Mouse (Mus musculus) cerebellum, postnatal 25 days (tissue): ENCODE measurements at regions not wholly inside any gene's neighbourhood (a gene's known extent, or its start where the extent isn't known, plus 50 kb on each side); places are given as distances from the start of the nearest gene placed in this dataset.

Experiments
- DNase-seq, 2 experiments: peaks; one replicate each; pipeline ENCODE4 v3.0.0; 2021; ENCODE audit warnings: mixed read lengths in 2 of 2

DNA sequence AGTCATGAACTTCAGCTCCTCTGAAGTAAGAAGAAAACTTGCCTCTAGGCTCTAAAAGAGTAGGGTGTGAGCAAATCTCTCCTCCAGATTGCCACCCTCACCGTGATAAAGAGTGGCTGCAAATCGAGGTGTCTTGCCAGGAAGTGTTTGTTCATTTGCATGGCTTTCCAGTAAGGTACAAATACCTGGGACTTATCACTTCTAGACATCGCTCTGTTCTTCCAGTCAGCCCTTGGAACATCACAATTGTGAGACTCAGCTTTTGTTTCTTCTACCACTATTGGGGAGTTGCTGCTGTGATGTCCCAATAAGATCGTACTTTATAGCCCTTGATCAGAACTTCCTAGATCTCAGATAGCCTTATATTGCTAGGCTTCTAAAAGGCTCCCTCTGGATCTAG, 566.9 kb upstream of the A1bg start:
- no peak for DNase-seq

DNA sequence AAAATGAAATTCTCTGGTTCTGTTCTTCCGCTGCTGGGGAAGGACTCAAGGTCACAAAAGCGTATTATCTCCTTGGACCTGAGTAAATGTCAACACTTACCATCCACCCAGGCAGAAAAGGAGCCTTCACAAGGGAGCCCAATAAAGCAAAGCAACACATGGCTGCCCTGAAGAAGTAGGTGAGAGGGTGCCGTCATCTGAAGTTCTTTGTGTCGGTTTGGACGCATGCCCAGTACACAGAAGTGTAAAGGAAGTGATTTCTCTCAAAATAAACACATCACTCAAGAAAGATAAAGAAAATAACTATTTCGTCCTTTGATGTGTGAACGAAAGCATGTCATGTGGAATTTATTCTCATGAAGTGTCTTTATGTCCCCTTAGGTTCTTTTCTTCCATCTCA, 559.0 kb upstream of the A1bg start:
- peak in 1 of 2 experiments; percentile 2 for DNase-seq

DNA sequence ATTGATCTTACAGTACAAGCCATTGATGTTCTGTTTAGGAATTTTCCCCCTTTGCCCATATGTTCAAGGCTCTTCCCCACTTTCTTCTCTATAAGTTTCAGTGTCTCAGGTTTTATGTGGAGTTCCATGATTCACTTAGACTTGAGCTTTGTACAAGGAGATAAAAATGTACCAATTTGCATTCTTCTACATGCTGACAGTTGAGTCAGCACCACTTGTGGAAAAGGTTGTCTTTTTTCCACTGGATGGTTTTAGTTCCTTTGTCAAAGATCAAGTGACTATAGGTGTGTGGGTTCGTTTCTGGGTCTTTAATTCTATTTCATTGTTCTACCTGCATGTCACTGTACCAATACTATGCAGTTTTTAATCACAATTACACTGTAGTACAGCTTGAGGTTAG, 551.1 kb upstream of the A1bg start:
- no peak for DNase-seq

DNA sequence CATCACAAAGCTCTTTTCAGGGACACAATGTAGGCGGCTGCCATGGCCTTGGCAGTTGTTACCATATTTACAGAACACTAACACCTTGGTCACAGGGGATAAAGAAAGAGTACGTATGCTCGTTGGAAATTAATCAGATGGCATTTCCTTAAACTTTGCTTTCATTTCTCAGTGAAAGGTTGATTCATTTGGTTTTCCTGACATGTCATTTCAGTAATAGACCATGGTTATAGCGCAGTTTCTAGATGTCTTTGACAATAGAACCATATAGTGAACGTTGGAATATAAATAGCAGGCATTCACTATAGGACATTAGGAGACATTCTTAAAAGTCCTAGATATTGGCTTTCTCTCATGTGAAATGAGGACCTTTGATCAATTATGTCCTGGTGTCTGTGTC, 532.2 kb upstream of the A1bg start:
- no peak for DNase-seq

DNA sequence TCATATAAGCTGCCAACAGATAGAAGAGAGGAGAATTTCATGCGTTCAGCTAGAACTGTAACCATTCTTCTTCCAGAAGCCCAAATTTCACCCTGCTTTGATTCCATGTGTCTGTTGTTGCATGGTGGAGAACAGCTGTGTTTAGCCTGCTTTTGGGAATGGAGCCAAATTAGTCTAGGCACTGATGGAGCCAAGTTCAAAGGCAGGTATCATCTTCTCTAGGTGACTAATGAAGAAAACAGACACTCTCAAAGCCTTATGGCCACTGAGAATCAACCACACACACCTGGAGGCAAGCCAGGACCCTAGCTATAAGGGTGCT, 531.5 kb upstream of the A1bg start:
- DNase-seq, result peak in 1 of 2 experiments; percentile 2

DNA sequence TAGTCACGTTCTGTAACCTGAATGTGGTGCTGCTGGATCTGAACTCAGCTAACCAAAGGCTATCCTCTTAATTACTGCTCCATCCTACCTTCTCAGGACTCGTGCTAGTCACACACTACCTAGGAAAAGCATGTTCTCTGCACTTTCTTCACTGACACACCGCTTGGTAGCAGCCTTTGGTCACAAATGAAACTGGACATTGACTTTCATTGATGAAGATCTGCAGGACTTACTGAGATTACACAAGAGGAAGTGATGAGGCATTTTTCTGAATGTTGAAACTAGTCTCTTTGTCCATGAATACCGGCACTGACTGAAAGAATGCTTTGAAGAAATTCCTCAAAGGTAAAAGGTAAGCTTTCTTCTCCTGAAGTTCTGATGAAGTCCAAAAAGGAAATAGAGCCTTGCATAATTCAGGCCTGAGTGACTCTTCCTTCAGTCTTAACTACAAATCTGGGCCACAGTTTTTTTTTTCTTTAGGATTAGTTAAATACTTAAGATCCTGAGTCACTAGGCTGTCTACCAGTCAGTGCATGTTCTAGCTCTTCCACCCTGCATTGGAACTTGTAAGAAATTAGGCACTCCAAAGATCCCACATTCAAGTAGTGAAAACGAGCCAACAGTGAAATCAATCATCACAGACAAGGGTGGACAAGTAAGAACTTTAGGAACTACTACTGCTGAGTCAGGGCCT, 531.0 kb upstream of the A1bg start:
- no peak for DNase-seq

DNA sequence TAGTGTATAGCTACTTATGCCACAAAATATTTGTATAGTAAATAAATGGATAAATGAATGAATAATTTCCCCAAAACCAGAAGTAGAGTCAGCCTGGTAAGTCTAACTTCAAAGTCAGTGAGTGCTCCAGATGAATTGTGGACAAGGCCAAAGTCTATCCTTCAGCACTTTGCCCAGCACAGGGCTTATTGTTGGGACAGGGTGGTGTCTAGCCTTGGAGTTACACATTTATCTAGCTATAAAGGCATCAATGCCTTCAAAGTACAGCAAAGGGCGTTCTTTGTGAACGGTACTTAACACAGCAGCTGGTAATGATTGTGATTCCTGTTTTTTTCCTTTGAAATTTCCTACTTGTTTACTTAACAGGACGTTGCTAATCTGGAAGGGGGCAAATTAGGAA, 527.4 kb upstream of the A1bg start:
- no peak for DNase-seq

DNA sequence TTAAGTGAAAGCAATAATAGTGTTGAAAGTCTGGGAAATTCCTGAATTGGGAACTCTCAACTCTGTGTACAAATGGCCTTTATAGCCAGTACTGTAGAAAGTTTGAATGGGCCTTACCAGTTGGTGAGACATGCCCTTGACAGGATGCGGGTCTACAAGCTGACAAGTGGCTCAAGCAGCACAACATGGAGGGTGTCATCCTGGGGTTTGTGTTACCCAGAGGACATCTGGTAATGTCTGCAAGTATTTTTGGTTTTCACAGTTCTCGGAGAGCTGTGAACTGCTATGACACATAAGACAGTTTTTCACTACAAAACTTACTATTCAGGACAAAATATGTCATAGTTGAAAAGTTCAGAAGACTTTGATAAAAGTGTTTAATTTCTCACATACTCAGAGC, 525.7 kb upstream of the A1bg start:
- no peak for DNase-seq

DNA sequence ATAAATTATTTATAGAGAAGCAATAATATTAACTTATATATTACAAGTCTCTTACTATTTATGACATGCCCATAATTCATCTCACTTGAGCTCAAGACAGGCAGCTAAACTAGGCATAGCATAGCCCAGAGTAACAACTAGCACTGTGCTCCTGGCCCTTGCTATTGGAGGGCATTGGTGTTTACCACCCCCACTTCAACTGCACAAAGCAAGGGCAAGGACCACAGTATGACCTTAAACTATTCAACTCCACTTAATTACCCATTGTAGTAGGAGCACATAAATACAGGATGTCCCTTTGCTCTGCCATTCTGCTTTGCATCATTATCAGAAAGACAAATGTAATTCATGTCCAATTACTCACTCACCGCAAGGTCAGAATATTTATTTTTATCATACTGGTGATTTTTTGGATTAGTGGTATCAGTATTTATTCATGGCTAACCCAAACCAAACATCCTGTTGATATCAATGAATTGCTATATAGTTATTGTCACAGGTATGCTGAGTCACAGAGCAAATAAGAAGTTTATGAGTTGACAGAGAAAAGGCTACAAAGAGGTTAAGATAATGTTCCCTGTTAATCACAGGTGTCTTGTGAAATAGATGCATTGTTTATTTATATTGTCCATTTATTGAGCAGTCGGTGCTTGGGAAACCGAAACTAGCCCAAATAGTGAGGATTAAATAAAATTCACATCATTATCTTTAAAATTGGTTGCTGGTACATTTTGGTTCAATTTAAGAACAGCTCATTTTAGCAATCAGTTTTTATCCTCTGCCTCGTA, 523.4 kb upstream of the A1bg start:
- DNase-seq, result no peak

DNA sequence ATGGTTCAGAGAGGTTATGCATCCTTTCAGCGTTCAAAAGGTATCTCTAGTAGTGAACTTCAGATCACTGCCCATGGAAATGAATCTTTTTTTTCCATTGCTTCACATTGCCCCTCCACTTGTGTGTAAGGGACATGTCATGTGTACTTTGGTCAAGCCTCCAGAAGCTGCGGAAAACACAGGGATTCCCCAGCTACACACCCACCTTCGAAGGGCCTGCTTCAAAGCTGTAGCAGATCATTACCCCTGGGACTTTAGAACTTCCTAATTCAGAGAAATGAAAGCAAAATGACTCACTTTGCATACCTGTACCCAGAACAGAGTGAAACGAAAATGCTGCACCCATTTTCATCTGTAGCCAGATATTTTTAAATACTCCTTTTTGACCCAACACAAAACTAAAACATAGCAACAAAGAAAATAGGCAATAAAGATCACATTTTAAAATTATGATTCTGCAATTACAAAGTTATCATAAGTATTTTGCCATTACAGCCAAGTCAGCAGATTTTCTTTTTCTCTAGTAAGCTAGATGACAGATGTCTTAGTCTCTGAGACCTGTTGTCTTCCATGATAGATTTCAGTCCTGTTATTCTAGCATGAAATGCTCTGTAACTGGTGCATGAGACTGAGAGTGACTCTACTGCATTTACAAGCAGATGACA, 519.1 kb upstream of the A1bg start:
- DNase-seq, result no peak

DNA sequence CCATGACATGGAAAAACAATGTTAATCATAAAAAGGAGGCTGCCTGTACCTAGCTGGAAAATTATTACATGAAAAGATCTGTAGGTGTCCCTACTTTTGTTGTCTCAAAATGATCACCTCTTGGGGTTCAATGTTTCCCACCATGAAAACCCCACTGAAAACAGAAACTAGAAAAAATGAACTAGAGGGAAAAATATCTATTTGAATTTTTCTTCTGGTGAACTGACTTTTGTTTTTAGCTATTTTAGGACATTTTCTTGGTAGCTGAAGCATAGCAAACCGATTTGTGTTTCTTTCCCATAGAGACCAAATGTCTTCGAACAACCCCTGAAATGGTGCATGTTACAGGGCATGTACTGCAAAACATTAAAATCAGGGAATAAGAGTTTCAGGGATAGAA, 518.2 kb upstream of the A1bg start:
- DNase-seq, result no peak

DNA sequence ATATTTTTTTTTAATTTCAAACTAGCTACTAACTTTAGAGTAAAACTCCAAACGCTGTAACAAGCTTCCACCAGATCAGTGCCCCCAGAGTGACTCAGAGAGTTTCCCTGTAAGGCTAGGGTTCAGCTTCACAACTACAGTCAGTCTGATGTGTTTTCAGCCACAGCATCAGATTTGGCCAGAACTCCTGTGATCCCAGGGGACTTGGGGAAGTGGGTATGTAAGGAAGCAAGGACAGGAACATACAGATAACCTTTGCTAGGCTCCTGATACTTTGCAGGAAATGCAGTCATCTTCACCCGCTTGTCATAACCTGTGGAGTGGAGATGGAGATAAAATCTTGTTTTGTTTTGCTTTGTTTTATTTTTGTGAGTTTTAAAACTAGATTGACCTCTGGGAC, 517.5 kb upstream of the A1bg start:
- DNase-seq, result no peak

DNA sequence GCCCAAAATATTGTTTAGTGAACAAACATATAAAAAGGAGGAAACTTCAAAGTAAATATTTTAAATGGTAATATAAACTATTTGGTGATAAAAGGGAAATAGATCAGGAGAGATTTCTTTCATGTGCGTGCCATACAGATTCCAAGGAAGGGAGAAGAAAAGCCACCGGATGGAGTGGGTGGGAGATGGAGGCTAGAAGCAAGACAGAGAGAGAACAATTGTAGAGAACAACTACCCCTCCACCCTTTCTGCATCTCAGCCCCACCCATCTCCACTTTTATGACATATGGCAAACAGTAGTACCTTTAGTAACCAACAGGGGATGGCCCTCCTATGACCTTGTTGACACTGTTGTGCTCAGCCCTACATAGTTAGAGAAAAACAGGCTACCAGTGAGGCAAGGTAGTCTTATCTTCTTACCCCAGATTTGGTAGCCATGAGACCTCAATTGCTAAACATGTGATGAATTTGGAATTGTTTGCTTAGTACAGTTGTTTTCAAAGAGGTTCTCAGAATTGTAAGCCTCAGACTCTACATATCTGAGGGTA, 516.9 kb upstream of the A1bg start:
- DNase-seq, result no peak

DNA sequence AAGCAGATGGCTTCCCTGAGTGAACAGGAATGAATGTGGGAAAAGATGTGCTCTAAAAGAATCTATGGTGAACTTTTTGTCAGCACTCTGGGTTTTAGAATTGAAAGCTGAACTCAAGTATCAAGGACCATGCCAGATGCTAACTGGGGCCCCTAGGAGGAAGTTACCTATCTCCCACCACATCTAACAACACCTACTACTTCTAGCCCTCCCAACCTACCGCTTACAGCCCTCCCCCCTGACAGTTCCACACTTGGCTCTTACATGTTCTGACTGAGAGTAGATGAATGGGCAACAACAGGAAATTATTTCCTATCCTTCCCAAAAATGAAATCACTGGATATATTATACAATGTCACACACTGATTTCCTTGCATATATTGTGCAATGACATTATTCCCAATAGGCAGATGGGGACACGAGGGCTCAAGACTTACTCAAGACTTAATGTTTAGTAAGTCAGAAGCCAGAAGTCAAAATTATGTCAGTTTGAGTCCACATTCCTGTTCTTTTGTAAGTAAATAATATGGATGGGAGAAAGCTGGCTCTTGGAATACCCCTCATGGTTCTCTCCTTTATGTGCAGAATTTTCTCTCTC, 506.1 kb upstream of the A1bg start:
- no peak for DNase-seq

DNA sequence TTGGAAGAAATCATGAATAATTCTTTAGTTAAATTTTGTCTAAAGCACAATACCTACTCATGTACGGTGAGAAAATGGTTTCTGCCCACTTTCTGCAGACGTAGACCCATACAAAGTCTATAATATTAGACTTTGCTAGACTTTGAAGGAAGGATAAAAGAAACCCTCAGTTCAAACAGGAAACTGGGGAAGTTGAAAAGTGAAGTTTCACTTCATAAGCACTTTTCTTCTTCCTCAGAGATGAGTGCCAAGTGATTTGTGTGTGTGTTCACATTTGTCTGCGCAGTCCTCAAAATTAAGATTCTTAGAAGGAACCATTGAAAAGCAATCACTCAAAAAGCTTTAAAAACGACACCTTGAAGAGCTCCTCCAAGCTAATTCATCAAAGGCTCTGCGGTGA, 500.2 kb upstream of the A1bg start:
- DNase-seq, result no peak

DNA sequence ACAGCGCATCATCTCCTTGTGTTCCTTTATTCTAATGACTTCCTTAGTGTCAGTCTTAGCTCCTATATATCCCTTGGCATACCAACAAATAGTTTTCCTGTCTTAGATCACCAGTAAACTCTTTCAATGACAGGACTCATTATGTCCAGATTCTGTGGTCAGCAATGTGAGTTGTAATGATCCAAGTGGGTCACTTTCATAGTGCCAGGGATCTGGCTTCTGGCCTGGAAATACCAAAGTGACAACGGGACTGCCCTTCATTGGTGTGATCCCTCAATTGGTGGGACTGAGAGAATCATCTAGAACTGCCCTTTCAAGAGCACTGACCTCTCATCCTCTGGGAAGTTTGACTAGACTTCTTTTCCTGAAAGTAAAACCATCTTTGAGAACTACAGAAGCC, 494.7 kb upstream of the A1bg start:
- no peak for DNase-seq

DNA sequence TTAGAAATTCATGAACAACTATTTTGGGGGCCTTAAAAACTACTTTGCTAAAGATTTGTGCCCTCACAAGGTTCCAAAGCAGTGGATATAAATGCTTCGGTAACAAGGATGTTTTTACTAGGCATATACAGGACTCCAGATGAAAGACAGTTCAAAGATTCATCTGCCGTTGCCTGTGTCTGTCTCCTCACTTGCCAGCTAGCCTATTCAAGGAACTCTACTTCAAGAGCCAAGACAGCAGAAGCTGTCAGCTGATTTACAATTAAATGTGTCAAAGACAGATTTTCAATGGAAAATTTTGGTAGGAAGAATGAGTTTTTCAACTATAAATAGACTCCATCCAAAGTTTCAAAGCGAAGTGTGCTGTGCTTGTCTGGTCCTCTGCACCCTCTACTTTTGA, 494.0 kb upstream of the A1bg start:
- DNase-seq, result no peak

DNA sequence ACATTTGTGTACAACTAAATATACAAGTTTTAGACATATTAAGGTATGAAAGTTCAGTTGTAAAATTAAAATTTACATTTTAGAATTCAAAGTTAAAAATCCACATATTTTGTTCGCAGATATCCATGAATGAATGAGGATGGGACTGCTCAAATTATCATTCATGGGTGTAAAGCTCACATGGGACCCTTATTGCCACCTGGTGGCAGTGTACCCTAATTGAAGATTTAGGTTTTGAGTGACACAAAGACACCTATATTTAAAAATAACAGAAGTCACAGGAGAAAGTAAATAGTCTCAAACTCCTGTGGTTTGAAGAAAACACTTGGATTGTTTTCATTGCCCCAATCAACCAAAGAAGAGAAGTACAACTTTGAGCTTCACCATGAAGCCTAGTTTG, 492.8 kb upstream of the A1bg start:
- DNase-seq, result no peak

DNA sequence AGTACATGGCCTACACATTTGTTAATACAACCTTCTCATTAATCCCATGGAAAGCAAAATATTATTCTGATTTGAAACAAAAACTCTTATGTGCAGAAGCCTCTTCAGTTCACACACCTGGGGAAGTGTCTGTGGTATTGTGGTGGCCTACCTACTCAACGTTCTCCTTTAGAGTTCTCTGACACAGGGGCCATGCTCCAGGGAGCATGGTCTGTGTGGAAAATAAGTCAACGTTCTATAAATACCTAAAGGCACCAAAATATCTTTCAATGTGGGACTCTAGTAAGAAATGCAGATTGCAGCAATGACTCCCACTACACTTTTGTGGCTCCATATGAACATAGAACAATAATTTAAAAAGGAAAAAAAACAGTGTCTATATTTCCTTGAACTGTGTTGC, 489.0 kb upstream of the A1bg start:
- no peak for DNase-seq

DNA sequence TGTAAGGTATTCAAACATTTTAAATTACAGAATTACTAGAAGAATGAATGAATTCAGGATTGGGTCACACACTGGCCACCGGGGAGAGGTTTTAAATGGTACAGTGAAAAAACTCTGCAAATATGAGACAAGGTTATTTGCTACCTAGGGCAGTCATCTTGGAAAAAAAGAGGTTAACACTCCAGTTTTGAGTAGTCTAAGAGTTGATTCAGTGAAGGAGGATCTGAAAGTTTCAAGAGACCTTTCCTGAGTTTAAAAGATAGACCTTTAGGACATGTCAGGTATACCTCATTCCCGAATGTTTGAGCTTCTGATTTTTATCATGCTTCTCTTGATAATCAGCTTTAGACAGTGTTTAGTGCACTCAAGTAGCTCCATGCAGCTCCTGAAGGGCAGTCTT, 488.0 kb upstream of the A1bg start:
- DNase-seq, result no peak

DNA sequence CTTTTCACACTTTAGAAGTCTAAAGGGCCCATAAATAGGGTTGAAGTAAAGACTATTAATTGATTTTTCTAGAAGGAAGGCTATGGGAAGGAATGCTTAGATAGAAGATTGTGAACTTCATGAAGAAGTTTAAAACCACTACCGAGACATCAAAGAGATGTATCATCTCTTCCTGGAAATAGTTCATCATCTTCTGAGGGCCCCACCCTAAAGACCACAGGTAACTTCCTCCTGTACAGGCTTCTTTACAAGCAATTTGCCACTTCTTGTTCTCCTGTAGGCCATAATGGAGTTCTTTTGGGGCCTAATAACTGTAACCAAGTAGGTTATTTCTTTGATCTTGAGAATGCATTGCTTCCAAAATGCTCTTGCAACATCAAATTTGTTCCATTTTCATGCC, 485.8 kb upstream of the A1bg start:
- no peak for DNase-seq

DNA sequence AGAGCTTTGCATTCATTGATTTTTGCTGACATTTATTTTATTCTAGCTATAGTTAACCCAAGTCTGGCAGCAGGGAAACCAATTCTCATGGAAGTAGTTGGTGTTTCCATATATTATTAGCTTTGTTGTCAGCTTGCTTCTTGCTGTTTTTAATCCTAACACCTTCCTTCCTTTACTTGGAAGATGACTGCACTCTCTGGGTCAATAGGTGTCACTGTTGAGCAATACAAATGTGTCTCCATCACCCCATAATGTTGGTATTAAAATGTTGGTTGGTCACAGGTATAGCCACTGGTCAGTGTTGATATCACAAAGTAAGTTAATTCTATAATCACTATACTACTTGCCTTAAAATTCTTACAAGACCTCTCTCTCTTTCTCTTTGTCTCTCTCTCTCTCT, 477.9 kb upstream of the A1bg start:
- peak in 1 of 2 experiments; percentile 8 for DNase-seq

DNA sequence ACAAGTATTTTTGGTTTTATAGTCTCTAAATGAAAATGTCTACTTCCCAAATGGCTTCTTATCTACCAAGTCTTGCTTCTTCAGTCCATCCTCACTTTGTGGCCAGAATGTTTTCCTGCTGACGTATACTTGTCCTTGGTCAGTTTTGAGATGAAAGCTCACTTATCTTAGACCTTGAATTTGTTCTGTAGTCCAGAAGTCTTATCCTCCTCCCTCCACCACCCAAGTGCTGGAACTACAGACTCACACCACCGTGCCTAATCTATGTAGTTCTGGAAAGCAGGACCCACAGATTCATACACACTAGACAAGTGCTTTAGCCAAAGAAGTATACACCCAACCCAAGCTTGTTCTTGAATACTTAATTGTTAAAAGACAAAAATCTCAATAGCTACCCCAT, 477.2 kb upstream of the A1bg start:
- DNase-seq, result no peak

DNA sequence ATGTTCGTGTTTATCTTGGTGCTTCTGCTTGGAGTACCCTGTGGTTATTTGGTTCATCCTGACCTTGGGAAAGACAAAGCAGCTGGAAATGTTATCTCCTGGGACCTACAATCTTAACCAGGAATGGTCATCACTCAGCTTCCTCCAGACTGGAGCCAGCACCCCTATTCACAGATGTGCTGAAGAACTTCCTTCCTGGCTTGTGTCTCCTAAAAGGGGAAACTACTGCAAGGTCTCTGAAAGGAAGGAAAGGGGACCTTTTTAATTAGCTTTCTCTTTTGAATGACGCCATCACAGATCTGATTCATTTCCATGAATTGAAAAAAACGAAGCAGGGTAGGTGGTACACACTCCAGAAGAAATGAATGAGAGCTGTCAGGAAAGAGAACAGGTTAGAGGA, 476.0 kb upstream of the A1bg start:
- DNase-seq, result no peak
